Mouse (Mus musculus) forebrain, embryonic 16.5 days (tissue): ENCODE measurements around the gene Sorbs2. TPM values are rescaled to one million over a fixed set of nuclear protein-coding genes. Genes with fewer than 3 reads are reported as not detected.

Source experiments
- ATAC-seq: fragments of 200-750 bp; cut with Nextera tagmentation; 2 replicates; pipeline ENCODE4 v1.8.0; 2017; ENCODE audit warnings: mild to moderate bottlenecking, moderate library complexity
- H3K27ac ChIP-seq: fragments of 300-500 bp; sonication (generic); 2 replicates; pipeline ENCODE4 v1.5.1; 2014; ENCODE audit warnings: low read length, control low read depth
- H3K27me3 ChIP-seq: fragments of 300-500 bp; sonication (generic); replicated peaks from 2 replicates; pipeline ENCODE4 v1.6.1; 2014; ENCODE audit warnings: low read length; ENCODE audit not compliant: control insufficient read depth, insufficient read depth
- H3K36me3 ChIP-seq: fragments of 300-500 bp; sonication (generic); 2 replicates; pipeline ENCODE4 v1.6.1; 2014; ENCODE audit not compliant: control insufficient read depth, insufficient read depth
- H3K4me1 ChIP-seq: fragments of 300-500 bp; sonication (generic); replicated peaks from 2 replicates; pipeline ENCODE4 v1.6.1; 2014; ENCODE audit warnings: low read length; ENCODE audit not compliant: control insufficient read depth, insufficient read depth
- H3K4me2 ChIP-seq: fragments of 300-500 bp; sonication (generic); 2 replicates; pipeline ENCODE4 v1.6.1; 2014; ENCODE audit warnings: mild to moderate bottlenecking, low read length, control low read depth
- H3K4me3 ChIP-seq: fragments of 300-500 bp; sonication (generic); replicated peaks from 2 replicates; pipeline ENCODE4 v1.5.1; 2014; ENCODE audit warnings: mild to moderate bottlenecking, low read length, control low read depth
- H3K9ac ChIP-seq: fragments of 300-500 bp; sonication (generic); replicated peaks from 2 replicates; pipeline ENCODE4 v1.6.1; 2014; ENCODE audit warnings: low read depth, low read length, control low read depth
- H3K9me3 ChIP-seq: fragments of 300-500 bp; sonication (generic); 2 replicates; pipeline ENCODE4 v1.6.1; 2016; ENCODE audit warnings: low read length; ENCODE audit not compliant: control insufficient read depth
- WGBS: fragments of 180-500 bp; shearing (Covaris S2); extraction: QIAGEN DNeasy Blood & Tissue Kit; methylation state at CpG from one replicate; pipeline ENCODE4 v1.1.7; 2014; 5-methylcytosine and 5-hydroxymethylcytosine counted together
- polyA plus RNA-seq: library from polyadenylated mRNA; unstranded; fragments of >200 nt; fragmentation: Nextera tagmentation; extraction: Ambion mirVana; gene quantifications from 2 replicates; pipeline ENCODE4 v1.2.1, GENCODE M21; 2015

The Sorbs2 gene
- polyA plus RNA-seq, 1 experiment from 2014 or later, result 92.6 TPM

- H3K27ac ChIP-seq, result no peak overlapping the region
- WGBS, result 88% methylated on average over 6 of the region's 6 CpGs
- no peaks in the 10 kb centered on the region for H3K27me3 ChIP-seq
- no peak overlapping the region for H3K4me2 ChIP-seq
- H3K9me3 ChIP-seq, result no peaks in the 10 kb centered on the region
- no peak for ATAC-seq
- no peaks in the 10 kb centered on the region for H3K36me3 ChIP-seq
- peaks cover 6% of the 10 kb centered on the region; the same call in 1 of the 2 replicates for H3K4me1 ChIP-seq
- no peak overlapping the region for H3K9ac ChIP-seq
- no peak overlapping the region for H3K4me3 ChIP-seq
Measured at GRCm38 (mm10) chr8:45607012-45607411, 99.4 kb downstream of the Sorbs2 start.

- Histone ChIP-seq H3K4me1 (peaks cover 3% of the 10 kb centered on the region; the same call in 1 of the 2 replicates), H3K27me3 (no peaks in the 10 kb centered on the region), H3K9ac (no peak overlapping the region), H3K4me3 (no peak overlapping the region), H3K4me2 (no peak overlapping the region), H3K27ac (no peak overlapping the region), H3K36me3 (no peaks in the 10 kb centered on the region), H3K9me3 (no peaks in the 10 kb centered on the region)
- WGBS, result 55% methylated on average over 6 of the region's 6 CpGs
- no peak for ATAC-seq
Measured at GRCm38 (mm10) chr8:45608413-45608812, 100.8 kb downstream of the Sorbs2 start.

GRCm38 (mm10) chr8:45610426-45611215, 103.0 kb downstream of the Sorbs2 start:
- Histone ChIP-seq H3K4me1 (peaks cover 3% of the 10 kb centered on the region; the same call in 1 of the 2 replicates), H3K36me3 (no peaks in the 10 kb centered on the region), H3K9ac (no peak overlapping the region), H3K27me3 (no peaks in the 10 kb centered on the region), H3K4me3 (no peak overlapping the region), H3K9me3 (no peaks in the 10 kb centered on the region), H3K27ac (no peak overlapping the region), H3K4me2 (no peak overlapping the region)
- ATAC-seq, result no peak
- 29% methylated on average over 7 of the region's 7 CpGs for WGBS

GRCm38 (mm10) chr8:45611320-45611719, 103.7 kb downstream of the Sorbs2 start:
- no peak overlapping the region for H3K27ac ChIP-seq
- no peak overlapping the region for H3K4me2 ChIP-seq
- no peaks in the 10 kb centered on the region for H3K27me3 ChIP-seq
- H3K4me3 ChIP-seq, result no peak overlapping the region
- whole genome bisulfite sequencing, result 70% methylated on average over 1 of the region's 1 CpGs
- ATAC-seq, result no peak
- H3K9ac ChIP-seq, result no peak overlapping the region
- no peaks in the 10 kb centered on the region for H3K36me3 ChIP-seq
- peaks cover 3% of the 10 kb centered on the region; the same call in 1 of the 2 replicates for H3K4me1 ChIP-seq
- no peaks in the 10 kb centered on the region for H3K9me3 ChIP-seq

DNA sequence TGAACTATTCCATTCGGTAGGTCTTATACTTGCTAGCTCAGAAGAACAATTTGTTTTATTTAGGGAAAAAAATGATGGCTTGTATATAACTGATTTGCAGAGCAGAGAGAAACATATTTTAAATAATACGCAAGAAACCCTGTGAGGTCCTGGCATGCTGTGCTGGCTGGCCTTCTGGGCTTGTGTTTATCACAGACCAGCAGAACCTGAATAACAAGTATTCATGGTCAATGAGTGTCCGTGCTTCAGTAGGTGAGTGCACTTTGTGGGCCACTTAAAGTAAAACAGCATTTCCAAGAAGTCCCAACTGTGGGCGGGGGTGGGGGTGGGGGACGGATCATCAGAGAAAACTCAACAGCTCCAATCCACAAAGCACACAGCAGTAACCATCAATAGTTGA, 107.0 kb downstream of the Sorbs2 start:
- Histone ChIP-seq H3K36me3 (no peaks in the 10 kb centered on the region), H3K4me1 (no peaks in the 10 kb centered on the region), H3K27me3 (no peaks in the 10 kb centered on the region), H3K4me2 (no peak overlapping the region), H3K27ac (no peak overlapping the region), H3K9ac (no peak overlapping the region), H3K4me3 (no peak overlapping the region), H3K9me3 (no peaks in the 10 kb centered on the region)
- no peak for ATAC-seq
- WGBS, result 49% methylated on average over 5 of the region's 5 CpGs

DNA sequence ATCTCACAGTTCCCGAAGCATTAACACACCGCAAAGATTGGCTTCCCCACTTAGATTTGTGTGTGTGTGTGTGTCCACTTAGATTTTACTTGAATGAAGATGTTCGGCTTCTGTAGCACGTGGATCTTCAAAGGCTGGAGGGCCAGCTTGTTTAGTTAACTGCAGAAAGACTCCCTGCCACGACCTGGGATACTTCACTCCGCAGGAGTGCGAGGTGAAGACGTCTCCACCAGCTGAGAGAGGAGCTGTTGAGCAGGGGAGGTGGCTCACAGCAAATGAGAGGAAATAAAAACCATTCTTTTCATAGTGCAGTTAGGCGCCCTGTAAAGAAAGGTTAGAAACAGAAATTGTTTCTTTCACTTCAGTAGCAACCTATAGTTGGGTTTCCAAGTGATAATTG, 107.5 kb downstream of the Sorbs2 start:
- no peak overlapping the region for H3K27ac ChIP-seq
- no peaks in the 10 kb centered on the region for H3K36me3 ChIP-seq
- no peaks in the 10 kb centered on the region for H3K9me3 ChIP-seq
- no peak overlapping the region for H3K9ac ChIP-seq
- WGBS, result 19% methylated on average over 9 of the region's 9 CpGs
- H3K4me3 ChIP-seq, result no peak overlapping the region
- no peaks in the 10 kb centered on the region for H3K4me1 ChIP-seq
- ATAC-seq, result no peak
- no peak overlapping the region for H3K4me2 ChIP-seq
- H3K27me3 ChIP-seq, result no peaks in the 10 kb centered on the region

DNA sequence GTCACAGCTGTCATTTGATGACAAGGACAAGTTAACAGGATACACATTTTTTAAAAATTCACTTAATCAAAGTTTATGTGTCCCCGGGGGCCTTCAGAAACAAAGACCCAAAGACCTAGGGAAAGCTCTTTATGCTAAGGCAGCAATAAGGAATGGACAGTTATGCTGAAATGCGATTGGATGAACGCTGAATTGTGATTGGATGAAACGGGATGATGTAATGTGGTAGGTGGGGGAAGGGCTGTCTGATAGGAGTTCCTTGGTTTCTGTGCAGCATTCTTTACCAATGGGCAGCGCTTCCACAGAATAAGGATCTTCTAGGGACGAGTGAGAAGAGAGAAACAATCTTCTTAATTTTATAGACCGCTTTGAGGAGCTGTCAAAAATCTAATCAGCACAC, 108.0 kb downstream of the Sorbs2 start:
- Histone ChIP-seq H3K36me3 (no peaks in the 10 kb centered on the region), H3K4me1 (no peaks in the 10 kb centered on the region), H3K27me3 (no peaks in the 10 kb centered on the region), H3K9ac (no peak overlapping the region), H3K27ac (no peak overlapping the region), H3K4me2 (no peak overlapping the region), H3K4me3 (no peak overlapping the region), H3K9me3 (no peaks in the 10 kb centered on the region)
- 54% methylated on average over 7 of the region's 7 CpGs for WGBS
- ATAC-seq, result no peak

- WGBS, result 74% methylated on average over 15 of the region's 15 CpGs
- H3K9ac ChIP-seq, result no peak overlapping the region
Measured at GRCm38 (mm10) chr8:45621576-45622178, 114.1 kb downstream of the Sorbs2 start.

DNA sequence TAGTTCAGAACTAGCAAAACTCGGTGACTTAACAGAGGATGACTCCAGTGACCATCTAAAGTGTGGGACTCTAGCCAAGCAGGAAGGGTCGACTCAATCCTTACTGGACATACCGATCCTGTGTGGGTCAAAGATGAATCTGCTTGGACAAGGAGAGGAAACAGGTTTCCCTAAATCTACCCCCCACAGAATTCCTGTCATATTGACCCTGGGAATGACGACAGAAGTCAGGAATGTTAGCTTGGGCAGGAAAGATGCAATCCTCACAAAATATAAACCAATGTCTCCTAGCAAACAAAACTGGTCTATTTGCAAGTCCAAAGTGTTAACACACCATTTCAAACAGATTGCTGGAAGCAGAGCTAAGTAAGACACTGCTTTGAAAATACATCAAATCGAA, 118.8 kb downstream of the Sorbs2 start:
- Histone ChIP-seq H3K4me3 (no peak overlapping the region), H3K4me2 (no peak overlapping the region), H3K36me3 (no peaks in the 10 kb centered on the region), H3K27ac (no peak overlapping the region), H3K27me3 (no peaks in the 10 kb centered on the region), H3K4me1 (peaks cover 23% of the 10 kb centered on the region), H3K9me3 (no peaks in the 10 kb centered on the region), H3K9ac (no peak overlapping the region)
- no peak for ATAC-seq
- 58% methylated on average over 5 of the region's 5 CpGs for WGBS

More at GRCm38 (mm10) chr8:45621576-45622178, 114.1 kb downstream of the Sorbs2 start:
- Histone ChIP-seq H3K4me2 (no peak overlapping the region), H3K36me3 (no peaks in the 10 kb centered on the region), H3K4me3 (no peak overlapping the region), H3K4me1 (no peaks in the 10 kb centered on the region; the same call in 1 of the 2 replicates), H3K27me3 (no peaks in the 10 kb centered on the region), H3K9me3 (no peaks in the 10 kb centered on the region), H3K27ac (no peak overlapping the region)
- no peak for ATAC-seq
